Mouse (Mus musculus) heart, embryonic 11.5 days (tissue): ENCODE results near the gene Tead3. TPM values are rescaled to one million over a fixed set of nuclear protein-coding genes. Genes with fewer than 3 reads are reported as not detected.
A peak's percentile ranks its signal among the peaks of the same experiment; 100 is the strongest.
"Not testable (repeated sequence)": the region's sequence is repeated elsewhere in the genome, so short reads cannot be mapped to it uniquely, and the experiment has no call there.

ENCODE experiments used
- ATAC-seq: fragments of 200-750 bp; cut with Nextera tagmentation; replicated peaks from 2 replicates; pipeline ENCODE4 v1.8.0; 2017; ENCODE audit warnings: moderate library complexity; ENCODE audit not compliant: insufficient number of reproducible peaks, low FRiP score, low TSS enrichment
- H3K27ac ChIP-seq: fragments of 300-500 bp; sonication (generic); 2 replicates; pipeline ENCODE4 v1.5.1; 2014; ENCODE audit warnings: mild to moderate bottlenecking, low read depth, low read length
- H3K27me3 ChIP-seq: fragments of 300-500 bp; sonication (generic); 2 replicates; pipeline ENCODE4 v1.6.1; 2014; ENCODE audit warnings: mild to moderate bottlenecking, low read length, mixed read lengths; ENCODE audit not compliant: control insufficient read depth, insufficient read depth
- H3K36me3 ChIP-seq: fragments of 300-500 bp; sonication (generic); 2 replicates; pipeline ENCODE4 v1.6.1; 2014; ENCODE audit warnings: mild to moderate bottlenecking, low read length, moderate library complexity, mixed read lengths; ENCODE audit not compliant: control insufficient read depth, insufficient read depth
- H3K4me1 ChIP-seq: fragments of 300-500 bp; sonication (generic); 2 replicates; pipeline ENCODE4 v1.6.1; 2014; ENCODE audit warnings: low read length; ENCODE audit not compliant: control insufficient read depth, insufficient read depth
- H3K4me2 ChIP-seq: fragments of 300-500 bp; sonication (generic); 2 replicates; pipeline ENCODE4 v1.6.1; 2014; ENCODE audit warnings: mild to moderate bottlenecking, moderate library complexity
- H3K4me3 ChIP-seq: fragments of 300-500 bp; sonication (generic); 2 replicates; pipeline ENCODE4 v1.5.1; 2014; ENCODE audit warnings: low read depth, low read length
- H3K9ac ChIP-seq: fragments of 300-500 bp; sonication (generic); 2 replicates; pipeline ENCODE4 v1.6.1; 2014; ENCODE audit warnings: mild to moderate bottlenecking, low read depth, low read length, moderate library complexity
- H3K9me3 ChIP-seq: fragments of 300-500 bp; sonication (generic); replicated peaks from 2 replicates; pipeline ENCODE4 v1.6.1; 2016; ENCODE audit warnings: low read length; ENCODE audit not compliant: control insufficient read depth
- WGBS: fragments of 180-500 bp; shearing (Covaris S2); extraction: QIAGEN DNeasy Blood & Tissue Kit; methylation state at CpG from one replicate; pipeline ENCODE4 v1.1.7; 2014; ENCODE audit not compliant: insufficient replicate concordance; 5-methylcytosine and 5-hydroxymethylcytosine counted together
- polyA plus RNA-seq: library from polyadenylated mRNA; unstranded; fragments of >200 nt; fragmentation: Nextera tagmentation; extraction: Ambion mirVana; gene quantifications from 2 replicates; pipeline ENCODE4 v1.2.1, GENCODE M21; 2014

Tead3 gene
- polyA plus RNA-seq, 1 experiment from 2014 or later = 7.5 TPM

DNA sequence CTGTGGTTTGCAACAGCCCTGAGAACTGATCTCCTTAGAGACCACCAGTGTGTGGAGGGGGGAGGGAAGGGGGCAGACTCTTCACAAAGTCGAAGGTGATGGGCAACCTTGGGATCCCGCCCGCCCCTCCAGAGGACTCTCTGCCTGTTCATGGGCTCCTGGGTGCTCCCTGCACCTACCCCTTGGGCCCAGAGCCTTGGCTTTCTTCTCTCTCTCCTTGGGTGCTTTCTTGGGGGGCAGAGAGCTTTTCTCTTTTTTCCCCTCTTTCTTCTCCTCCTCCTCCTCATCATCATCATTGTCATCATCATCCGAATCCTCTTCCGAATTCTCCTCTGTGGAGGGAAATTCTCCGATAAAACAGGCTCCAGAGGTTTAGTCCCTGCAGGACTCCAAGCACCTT lies 12.9 kb upstream of the Tead3 start:
- 8% methylated on average over 6 of the region's 6 CpGs for WGBS
- ATAC-seq = no peak
- peak overlapping the region; percentile 74 for H3K4me2 ChIP-seq
- no peaks in the 10 kb centered on the region for H3K9me3 ChIP-seq
- no peaks in the 10 kb centered on the region for H3K36me3 ChIP-seq
- H3K27me3 ChIP-seq = peaks cover 63% of the 10 kb centered on the region
- H3K27ac ChIP-seq = no peak overlapping the region
- H3K4me1 ChIP-seq = peaks cover 19% of the 10 kb centered on the region
- peak overlapping the region; percentile 46 for H3K4me3 ChIP-seq
- H3K9ac ChIP-seq = peak overlapping the region; percentile 66; the same call in 1 of the 2 replicates

DNA sequence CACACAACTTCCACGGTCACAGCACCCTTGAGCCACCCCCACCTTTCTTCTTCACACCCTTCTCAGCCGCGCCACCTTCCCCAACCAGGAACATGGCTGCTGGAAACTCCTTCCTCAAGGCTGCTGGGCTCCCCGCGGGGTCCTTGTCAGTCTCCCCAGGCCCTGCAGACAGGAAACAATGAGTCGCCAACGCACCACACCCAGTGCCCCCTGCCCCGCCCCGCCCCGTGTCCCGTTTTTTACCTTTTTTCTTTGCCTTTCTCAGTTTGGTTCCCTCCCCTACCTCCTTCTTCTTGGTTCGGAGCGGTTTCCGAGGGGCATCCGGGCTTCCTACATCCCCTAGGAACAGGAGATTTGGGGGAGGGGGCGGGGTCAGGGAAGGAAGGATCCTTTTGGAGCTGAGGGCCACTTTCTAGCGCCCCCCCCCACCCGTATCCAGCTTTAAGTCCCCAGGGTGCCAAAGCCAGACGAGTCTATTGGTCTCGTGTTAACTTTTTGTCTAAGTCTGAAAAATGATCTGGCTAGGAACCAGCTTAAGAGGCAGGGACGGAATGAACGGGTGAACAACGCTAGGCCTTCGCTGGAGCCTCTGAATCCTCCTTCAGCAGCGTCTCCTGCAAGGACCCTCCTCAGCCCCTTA lies 12.2 kb upstream of the Tead3 start:
- Histone ChIP-seq H3K36me3 (no peaks in the 10 kb centered on the region), H3K27me3 (peaks cover 68% of the 10 kb centered on the region), H3K27ac (no peak overlapping the region), H3K9me3 (no peaks in the 10 kb centered on the region), H3K4me2 (peak overlapping the region; percentile 74), H3K4me1 (peaks cover 22% of the 10 kb centered on the region), H3K9ac (peak overlapping the region; percentile 66), H3K4me3 (peak overlapping the region; percentile 46)
- 2% methylated on average over 25 of the region's 25 CpGs for WGBS
- ATAC-seq = no peak

DNA sequence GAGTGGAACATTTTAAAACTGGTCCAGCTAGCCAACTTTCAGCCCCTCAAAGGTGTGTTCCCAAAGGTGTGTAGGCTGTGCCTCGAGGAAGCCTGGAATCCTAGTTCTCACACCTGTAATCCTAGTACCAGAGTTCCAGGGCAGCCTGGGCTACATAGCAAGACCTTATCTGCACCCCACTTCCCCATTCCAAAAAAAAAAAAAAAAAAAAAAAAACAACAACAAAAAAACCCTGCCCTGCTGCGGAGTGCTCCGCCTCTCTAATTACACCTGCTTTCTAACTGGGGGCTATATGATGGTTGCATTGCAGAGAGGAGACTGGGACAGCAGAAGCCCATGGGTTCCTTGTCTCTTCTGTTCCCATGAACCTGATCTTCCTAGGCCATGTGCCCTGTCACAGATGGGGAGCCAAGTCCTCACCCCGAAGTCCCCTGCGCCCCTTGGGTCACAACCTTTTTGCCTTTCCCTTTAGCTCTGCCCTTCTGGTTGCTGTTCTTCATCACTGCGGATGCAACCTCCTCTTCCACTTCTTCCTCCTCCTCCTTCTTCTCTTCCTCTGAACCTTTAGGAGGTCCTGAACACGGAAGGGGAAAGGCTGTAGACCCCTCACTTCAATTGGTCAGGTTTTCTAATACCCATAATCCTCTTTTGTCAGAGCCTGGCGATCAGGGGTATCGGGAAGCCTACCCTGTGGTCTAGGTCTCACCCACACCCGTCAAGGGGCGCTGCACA lies 11.5 kb upstream of the Tead3 start:
- no peak for ATAC-seq
- peaks cover 70% of the 10 kb centered on the region for H3K27me3 ChIP-seq
- no peaks in the 10 kb centered on the region for H3K9me3 ChIP-seq
- peaks cover 22% of the 10 kb centered on the region for H3K4me1 ChIP-seq
- no peak overlapping the region for H3K27ac ChIP-seq
- H3K36me3 ChIP-seq = no peaks in the 10 kb centered on the region
- WGBS = 30% methylated on average over 11 of the region's 11 CpGs
- H3K4me2 ChIP-seq = peak overlapping the region; percentile 74
- H3K9ac ChIP-seq = peak overlapping the region; percentile 66
- H3K4me3 ChIP-seq = peak overlapping the region; percentile 46

- Histone ChIP-seq H3K36me3 (no peaks in the 10 kb centered on the region), H3K4me1 (peaks cover 22% of the 10 kb centered on the region), H3K27ac (no peak overlapping the region), H3K9me3 (no peaks in the 10 kb centered on the region), H3K4me3 (no peak overlapping the region), H3K27me3 (peaks cover 67% of the 10 kb centered on the region), H3K9ac (no peak overlapping the region), H3K4me2 (no peak overlapping the region)
- no peak for ATAC-seq
- 77% methylated on average over 9 of the region's 9 CpGs for WGBS
Observed at GRCm38 (mm10) chr17:28360531-28361277, 10.1 kb upstream of the Tead3 start.

DNA sequence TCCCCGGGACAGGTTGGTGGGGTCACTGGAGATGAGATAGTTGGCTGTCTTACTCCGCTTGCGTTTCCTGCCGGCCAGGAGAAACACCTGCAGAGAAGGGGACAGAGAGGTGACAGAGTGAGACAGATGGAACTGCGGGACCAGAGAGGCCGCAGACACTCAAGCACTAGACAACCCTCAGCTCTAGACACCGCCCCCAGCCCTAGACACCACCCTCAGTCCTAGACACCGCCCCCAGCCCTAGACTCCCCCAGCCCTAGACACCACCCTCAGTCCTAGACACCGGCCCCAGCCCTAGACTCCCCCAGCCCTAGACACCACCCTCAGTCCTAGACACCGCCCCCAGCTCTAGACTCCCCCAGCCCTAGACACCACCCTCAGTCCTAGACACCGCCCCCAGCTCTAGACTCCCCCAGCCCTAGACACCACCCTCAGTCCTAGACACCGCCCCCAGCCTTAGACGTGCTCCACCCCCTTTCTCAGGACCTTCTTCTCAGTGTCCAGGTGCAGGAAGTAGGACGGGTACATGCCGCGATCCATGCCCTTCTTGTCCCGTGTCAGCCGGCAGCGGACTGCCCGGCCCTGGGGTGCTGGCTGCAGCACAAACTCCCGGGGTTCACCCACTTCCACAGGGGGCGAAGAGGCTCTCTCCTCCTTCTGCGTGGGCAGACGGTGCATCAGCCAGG lies 8.1 kb upstream of the Tead3 start:
- not testable (repeated sequence) for H3K4me1 ChIP-seq, H3K27ac ChIP-seq

GRCm38 (mm10) chr17:28355871-28356270 lies 5.3 kb upstream of the Tead3 start:
- Histone ChIP-seq H3K9ac (no peak overlapping the region), H3K27ac (no peak overlapping the region), H3K4me2 (no peak overlapping the region), H3K9me3 (no peaks in the 10 kb centered on the region), H3K4me3 (no peak overlapping the region), H3K4me1 (peaks cover 8% of the 10 kb centered on the region), H3K36me3 (no peaks in the 10 kb centered on the region), H3K27me3 (peaks cover 50% of the 10 kb centered on the region)
- no peak for ATAC-seq
- 82% methylated on average over 12 of the region's 12 CpGs for WGBS

More for the DNA sequence above, 8.1 kb upstream of the Tead3 start:
- H3K9ac ChIP-seq, H3K4me2 ChIP-seq, H3K4me3 ChIP-seq, H3K9me3 ChIP-seq, ATAC-seq, H3K36me3 ChIP-seq: not testable (repeated sequence)
- WGBS = 9% methylated on average over 21 of the region's 24 CpGs
- H3K27me3 ChIP-seq = peaks cover 51% of the 10 kb centered on the region

DNA sequence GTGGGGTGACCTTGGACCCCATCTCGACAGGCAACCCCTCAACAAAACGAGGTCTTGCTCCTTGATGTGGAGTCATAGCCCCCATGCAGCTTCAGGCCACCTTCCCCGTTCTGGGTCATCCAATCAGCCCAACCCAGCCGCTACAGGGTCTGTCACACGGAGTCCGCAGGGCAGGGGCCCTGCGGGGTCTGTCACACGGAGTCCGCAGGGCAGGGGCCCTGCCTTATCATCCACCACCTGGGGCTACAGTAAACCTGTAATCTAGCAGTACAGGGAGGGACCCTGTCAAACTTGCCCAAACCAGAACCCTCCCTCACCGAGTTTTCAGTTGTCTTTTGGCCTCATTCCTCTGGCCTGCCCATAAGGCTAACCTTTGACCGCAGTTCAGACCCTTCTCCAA lies 1.4 kb upstream of the Tead3 start:
- peaks cover 24% of the 10 kb centered on the region for H3K4me1 ChIP-seq
- 12% methylated on average over 11 of the region's 11 CpGs for WGBS
- no peak for ATAC-seq
- peaks cover 21% of the 10 kb centered on the region for H3K27me3 ChIP-seq
- no peaks in the 10 kb centered on the region for H3K9me3 ChIP-seq
- H3K4me3 ChIP-seq = peak overlapping the region; percentile 86; the same call in 1 of the 2 replicates
- no peak overlapping the region for H3K9ac ChIP-seq
- no peaks in the 10 kb centered on the region for H3K36me3 ChIP-seq
- H3K4me2 ChIP-seq = peak overlapping the region; percentile 96; the same call in 1 of the 2 replicates
- no peak overlapping the region for H3K27ac ChIP-seq

- H3K4me1 ChIP-seq = peaks cover 27% of the 10 kb centered on the region
Observed at GRCm38 (mm10) chr17:28351353-28351890, 805 bp upstream of the Tead3 start.

More at GRCm38 (mm10) chr17:28351353-28351890, 805 bp upstream of the Tead3 start:
- peak overlapping the region; percentile 95 for H3K9ac ChIP-seq
- peaks cover 21% of the 10 kb centered on the region for H3K27me3 ChIP-seq
- no peaks in the 10 kb centered on the region for H3K36me3 ChIP-seq
- WGBS = under 1% methylated on average over 29 of the region's 29 CpGs
- ATAC-seq = no peak
- H3K27ac ChIP-seq = peak overlapping the region; percentile 90
- H3K4me3 ChIP-seq = peak overlapping the region; percentile 86
- peak overlapping the region; percentile 96 for H3K4me2 ChIP-seq
- no peaks in the 10 kb centered on the region for H3K9me3 ChIP-seq
